Mouse (Mus musculus): ENCODE data around the gene Gtpbp3.

- TF ChIP-seq POLR2A (IDR thresholded peaks at IDR 0.05; ENCODE audit: extremely low read depth, insufficient read depth, low read length) (no peak), CTCF (IDR thresholded peaks at IDR 0.05; ENCODE audit: extremely low read depth, insufficient read depth, low read length) (no peak)
These were observed 25.7 kb upstream of the Gtpbp3 start for GRCm38 (mm10) chr8:71462191-71462590.

Measured in cortical plate, adult 2 months (tissue).